Mouse (Mus musculus): ENCODE results near the gene Mark3. TPM values are rescaled to one million over a fixed set of nuclear protein-coding genes. Genes with fewer than 3 reads are reported as not detected.

Gene Mark3
- polyA plus RNA-seq, 1 experiment from 2014 or later = 26.4 TPM

GRCm38 (mm10) chr12:111694880-111695804, 120.8 kb downstream of the Mark3 start:
- peak overlapping the region; percentile 83 for H3K27ac ChIP-seq (ENCODE audit: low read depth, low read length)
- peak; percentile 65 for ATAC-seq
- no peaks in the 10 kb centered on the region for H3K36me3 ChIP-seq (ENCODE audit: control insufficient read depth, insufficient read depth, low read length)
- H3K4me3 ChIP-seq (ENCODE audit: low read length) = no peak overlapping the region
- peak overlapping the region; percentile 30; the same call in 1 of the 2 replicates for H3K4me2 ChIP-seq (ENCODE audit: low read length)
- H3K9ac ChIP-seq (ENCODE audit: low read depth, low read length) = peak overlapping the region; percentile 54
- H3K27me3 ChIP-seq (replicated peaks; ENCODE audit: control insufficient read depth, insufficient read depth, low read length) = no peaks in the 10 kb centered on the region
- 31% methylated on average over 13 of the region's 13 CpGs for WGBS
- H3K4me1 ChIP-seq (ENCODE audit: control insufficient read depth, insufficient read depth, low read depth, low read length) = peaks cover 53% of the 10 kb centered on the region
- no peaks in the 10 kb centered on the region for H3K9me3 ChIP-seq (ENCODE audit: control insufficient read depth, low read length)

GRCm38 (mm10) chr12:111696239-111696638, 121.9 kb downstream of the Mark3 start:
- Histone ChIP-seq H3K36me3 (ENCODE audit: control insufficient read depth, insufficient read depth, low read length) (no peaks in the 10 kb centered on the region), H3K27me3 (replicated peaks; ENCODE audit: control insufficient read depth, insufficient read depth, low read length) (no peaks in the 10 kb centered on the region), H3K9me3 (ENCODE audit: control insufficient read depth, low read length) (no peaks in the 10 kb centered on the region), H3K4me1 (ENCODE audit: control insufficient read depth, insufficient read depth, low read depth, low read length) (peaks cover 44% of the 10 kb centered on the region), H3K4me2 (ENCODE audit: low read length) (no peak overlapping the region), H3K27ac (ENCODE audit: low read depth, low read length) (peak overlapping the region; percentile 83), H3K9ac (ENCODE audit: low read depth, low read length) (no peak overlapping the region), H3K4me3 (ENCODE audit: low read length) (no peak overlapping the region)
- no peak for ATAC-seq
- 18% methylated on average over 6 of the region's 6 CpGs for WGBS

DNA sequence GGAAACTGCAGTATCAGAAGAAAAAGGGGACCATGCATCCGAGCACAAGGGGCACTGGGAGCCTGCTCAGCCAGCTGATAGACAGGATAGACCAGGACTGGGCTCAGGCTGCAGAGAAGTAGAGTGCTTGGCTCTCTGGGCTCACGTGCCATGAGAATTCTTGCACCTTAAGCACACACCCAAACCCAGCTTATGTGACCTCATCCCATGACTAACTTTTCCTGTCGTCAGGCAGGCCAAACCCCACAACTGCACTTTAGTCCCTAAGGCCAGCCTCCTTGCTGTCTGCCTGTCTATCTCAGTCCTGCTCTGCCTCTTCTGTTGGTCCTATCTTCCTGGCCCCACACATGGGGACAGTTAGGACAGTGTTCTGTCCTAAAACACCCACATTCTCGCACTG, 123.4 kb downstream of the Mark3 start:
- Histone ChIP-seq H3K27ac (ENCODE audit: low read depth, low read length) (no peak overlapping the region), H3K4me3 (ENCODE audit: low read length) (no peak overlapping the region), H3K36me3 (ENCODE audit: control insufficient read depth, insufficient read depth, low read length) (no peaks in the 10 kb centered on the region), H3K4me2 (ENCODE audit: low read length) (no peak overlapping the region), H3K27me3 (replicated peaks; ENCODE audit: control insufficient read depth, insufficient read depth, low read length) (no peaks in the 10 kb centered on the region), H3K4me1 (ENCODE audit: control insufficient read depth, insufficient read depth, low read depth, low read length) (peaks cover 35% of the 10 kb centered on the region), H3K9me3 (ENCODE audit: control insufficient read depth, low read length) (no peaks in the 10 kb centered on the region), H3K9ac (ENCODE audit: low read depth, low read length) (no peak overlapping the region)
- no peak for ATAC-seq
- WGBS = 77% methylated on average over 4 of the region's 4 CpGs

GRCm38 (mm10) chr12:111698346-111698913, 124.1 kb downstream of the Mark3 start:
- ATAC-seq = no peak
- Histone ChIP-seq H3K4me3 (ENCODE audit: low read length) (no peak overlapping the region), H3K4me1 (ENCODE audit: control insufficient read depth, insufficient read depth, low read depth, low read length) (peaks cover 28% of the 10 kb centered on the region), H3K9ac (ENCODE audit: low read depth, low read length) (no peak overlapping the region), H3K27me3 (replicated peaks; ENCODE audit: control insufficient read depth, insufficient read depth, low read length) (no peaks in the 10 kb centered on the region), H3K27ac (ENCODE audit: low read depth, low read length) (no peak overlapping the region), H3K36me3 (ENCODE audit: control insufficient read depth, insufficient read depth, low read length) (no peaks in the 10 kb centered on the region), H3K9me3 (ENCODE audit: control insufficient read depth, low read length) (no peaks in the 10 kb centered on the region), H3K4me2 (ENCODE audit: low read length) (no peak overlapping the region)
- 64% methylated on average over 6 of the region's 6 CpGs for WGBS

- Histone ChIP-seq H3K27ac (ENCODE audit: low read depth, low read length) (no peak overlapping the region), H3K9ac (ENCODE audit: low read depth, low read length) (no peak overlapping the region), H3K4me1 (ENCODE audit: control insufficient read depth, insufficient read depth, low read depth, low read length) (peaks cover 17% of the 10 kb centered on the region), H3K27me3 (replicated peaks; ENCODE audit: control insufficient read depth, insufficient read depth, low read length) (no peaks in the 10 kb centered on the region), H3K9me3 (ENCODE audit: control insufficient read depth, low read length) (no peaks in the 10 kb centered on the region), H3K36me3 (ENCODE audit: control insufficient read depth, insufficient read depth, low read length) (no peaks in the 10 kb centered on the region), H3K4me2 (ENCODE audit: low read length) (no peak overlapping the region), H3K4me3 (ENCODE audit: low read length) (no peak overlapping the region)
- no peak for ATAC-seq
- 85% methylated on average over 4 of the region's 4 CpGs for WGBS
Measured at GRCm38 (mm10) chr12:111699542-111699941, 125.2 kb downstream of the Mark3 start.

GRCm38 (mm10) chr12:111700920-111701458, 126.7 kb downstream of the Mark3 start:
- WGBS = 79% methylated on average over 9 of the region's 9 CpGs
- Histone ChIP-seq H3K27ac (ENCODE audit: low read depth, low read length) (no peak overlapping the region), H3K4me2 (ENCODE audit: low read length) (no peak overlapping the region), H3K9me3 (ENCODE audit: control insufficient read depth, low read length) (no peaks in the 10 kb centered on the region), H3K4me1 (ENCODE audit: control insufficient read depth, insufficient read depth, low read depth, low read length) (peaks cover 6% of the 10 kb centered on the region; the same call in 1 of the 2 replicates), H3K9ac (ENCODE audit: low read depth, low read length) (no peak overlapping the region), H3K36me3 (ENCODE audit: control insufficient read depth, insufficient read depth, low read length) (no peaks in the 10 kb centered on the region), H3K27me3 (replicated peaks; ENCODE audit: control insufficient read depth, insufficient read depth, low read length) (no peaks in the 10 kb centered on the region), H3K4me3 (ENCODE audit: low read length) (no peak overlapping the region)
- ATAC-seq = no peak

- no peaks in the 10 kb centered on the region for H3K27me3 ChIP-seq (replicated peaks; ENCODE audit: control insufficient read depth, insufficient read depth, low read length)
- ATAC-seq = no peak
- no peak overlapping the region for H3K4me3 ChIP-seq (ENCODE audit: low read length)
- no peak overlapping the region for H3K27ac ChIP-seq (ENCODE audit: low read depth, low read length)
- no peaks in the 10 kb centered on the region for H3K9me3 ChIP-seq (ENCODE audit: control insufficient read depth, low read length)
- 0 out of 2 replicates have a peak, but pooled peaks cover 2% of the 10 kb centered on the region for H3K36me3 ChIP-seq (ENCODE audit: control insufficient read depth, insufficient read depth, low read length)
- no peak overlapping the region for H3K9ac ChIP-seq (ENCODE audit: low read depth, low read length)
- H3K4me1 ChIP-seq (ENCODE audit: control insufficient read depth, insufficient read depth, low read depth, low read length) = peaks cover 3% of the 10 kb centered on the region; the same call in 1 of the 2 replicates
- no peak overlapping the region for H3K4me2 ChIP-seq (ENCODE audit: low read length)
- WGBS = 92% methylated on average over 3 of the region's 3 CpGs
Measured at GRCm38 (mm10) chr12:111703301-111703700, 129.0 kb downstream of the Mark3 start.

GRCm38 (mm10) chr12:111704609-111705008, 130.3 kb downstream of the Mark3 start:
- Histone ChIP-seq H3K4me1 (ENCODE audit: control insufficient read depth, insufficient read depth, low read depth, low read length) (peaks cover 3% of the 10 kb centered on the region; the same call in 1 of the 2 replicates), H3K27ac (ENCODE audit: low read depth, low read length) (peak overlapping the region; percentile 56), H3K27me3 (replicated peaks; ENCODE audit: control insufficient read depth, insufficient read depth, low read length) (no peaks in the 10 kb centered on the region), H3K4me2 (ENCODE audit: low read length) (no peak overlapping the region), H3K9ac (ENCODE audit: low read depth, low read length) (peak overlapping the region; percentile 43; the same call in 1 of the 2 replicates), H3K9me3 (ENCODE audit: control insufficient read depth, low read length) (no peaks in the 10 kb centered on the region), H3K36me3 (ENCODE audit: control insufficient read depth, insufficient read depth, low read length) (peaks cover 8% of the 10 kb centered on the region; the same call in 1 of the 2 replicates), H3K4me3 (ENCODE audit: low read length) (no peak overlapping the region)
- ATAC-seq = 0 out of 2 replicates have a peak, but pooled peaks have one; percentile 31
- WGBS = 59% methylated on average over 9 of the region's 9 CpGs

Data from hindbrain, embryonic 16.5 days (tissue).